Mouse (Mus musculus) forebrain, embryonic 15.5 days (tissue): ENCODE data around the gene Myl9. TPM values are rescaled to one million over a fixed set of nuclear protein-coding genes. Genes with fewer than 3 reads are reported as not detected.
"Not testable (repeated sequence)": the region's sequence is repeated elsewhere in the genome, so short reads cannot be mapped to it uniquely, and the experiment has no call there.

Source experiments
- ATAC-seq: fragments of 200-750 bp; cut with Nextera tagmentation; replicated peaks from 2 replicates; pipeline ENCODE4 v1.8.0; 2017; ENCODE audit warnings: mild to moderate bottlenecking, moderate TSS enrichment, moderate library complexity
- H3K27ac ChIP-seq: fragments of 300-500 bp; sonication (generic); replicated peaks from 2 replicates; pipeline ENCODE4 v1.5.1; 2015; ENCODE audit warnings: mild to moderate bottlenecking, inconsistent platforms
- H3K27me3 ChIP-seq: fragments of 300-500 bp; sonication (generic); 2 replicates; pipeline ENCODE4 v1.6.1; 2015; ENCODE audit warnings: inconsistent platforms
- H3K36me3 ChIP-seq: fragments of 300-500 bp; sonication (generic); 2 replicates; pipeline ENCODE4 v1.6.1; 2015; ENCODE audit warnings: mild to moderate bottlenecking, inconsistent platforms
- H3K4me1 ChIP-seq: fragments of 300-500 bp; sonication (generic); 2 replicates; pipeline ENCODE4 v1.6.1; 2015; ENCODE audit warnings: inconsistent platforms
- H3K4me2 ChIP-seq: fragments of 300-500 bp; sonication (generic); replicated peaks from 2 replicates; pipeline ENCODE4 v1.6.1; 2015; ENCODE audit warnings: mild to moderate bottlenecking, inconsistent platforms
- H3K4me3 ChIP-seq: fragments of 300-500 bp; sonication (generic); 2 replicates; pipeline ENCODE4 v1.5.1; 2015; ENCODE audit warnings: mild to moderate bottlenecking, inconsistent platforms
- H3K9ac ChIP-seq: fragments of 300-500 bp; sonication (generic); replicated peaks from 2 replicates; pipeline ENCODE4 v1.6.1; 2015; ENCODE audit warnings: mild to moderate bottlenecking, inconsistent platforms
- H3K9me3 ChIP-seq: fragments of 300-500 bp; sonication (generic); 2 replicates; pipeline ENCODE4 v1.6.1; 2016; ENCODE audit warnings: inconsistent platforms
- WGBS: fragments of 180-500 bp; shearing (Covaris S2); methylation state at CpG from one replicate; pipeline ENCODE4 v1.1.7; 2015; ENCODE audit warnings: mixed read lengths; 5-methylcytosine and 5-hydroxymethylcytosine counted together
- polyA plus RNA-seq: library from polyadenylated mRNA; unstranded; fragments of >200 nt; fragmentation: Nextera tagmentation; extraction: Ambion mirVana; gene quantifications from 2 replicates; pipeline ENCODE4 v1.2.1, GENCODE M21; 2015

Gene Myl9
- polyA plus RNA-seq, 1 experiment from 2014 or later, result 34.2 TPM

- no peaks in the 10 kb centered on the region for H3K36me3 ChIP-seq
- no peak overlapping the region for H3K4me3 ChIP-seq
- ATAC-seq, result no peak
- peaks cover 19% of the 10 kb centered on the region for H3K4me1 ChIP-seq
- no peaks in the 10 kb centered on the region for H3K9me3 ChIP-seq
- H3K27ac ChIP-seq, result no peak overlapping the region
- H3K27me3 ChIP-seq, result no peaks in the 10 kb centered on the region
- no peak overlapping the region for H3K4me2 ChIP-seq
- no peak overlapping the region for H3K9ac ChIP-seq
- 55% methylated on average over 2 of the region's 2 CpGs for WGBS
These were observed 4.3 kb downstream of the Myl9 start for GRCm38 (mm10) chr2:156779488-156779887.

- no peaks in the 10 kb centered on the region for H3K27me3 ChIP-seq
- no peaks in the 10 kb centered on the region for H3K9me3 ChIP-seq
- H3K27ac ChIP-seq, result no peak overlapping the region
- no peak overlapping the region for H3K4me2 ChIP-seq
- 79% methylated on average over 9 of the region's 9 CpGs for WGBS
- no peak overlapping the region for H3K9ac ChIP-seq
- H3K4me1 ChIP-seq, result peaks cover 13% of the 10 kb centered on the region
- H3K4me3 ChIP-seq, result no peak overlapping the region
- no peak for ATAC-seq
- H3K36me3 ChIP-seq, result no peaks in the 10 kb centered on the region
These were observed 4.9 kb downstream of the Myl9 start for GRCm38 (mm10) chr2:156780129-156780528.

GRCm38 (mm10) chr2:156780752-156781151 is 5.5 kb downstream of the Myl9 start:
- Histone ChIP-seq H3K9me3 (no peaks in the 10 kb centered on the region), H3K36me3 (no peaks in the 10 kb centered on the region), H3K27me3 (no peaks in the 10 kb centered on the region), H3K4me1 (peaks cover 7% of the 10 kb centered on the region), H3K27ac (no peak overlapping the region), H3K4me3 (no peak overlapping the region), H3K4me2 (no peak overlapping the region), H3K9ac (no peak overlapping the region)
- WGBS, result 19% methylated on average over 17 of the region's 17 CpGs
- ATAC-seq, result no peak

GRCm38 (mm10) chr2:156781281-156781680 is 6.1 kb downstream of the Myl9 start:
- H3K4me1 ChIP-seq, result peaks cover 5% of the 10 kb centered on the region; the same call in 1 of the 2 replicates
- no peak for ATAC-seq
- WGBS, result 71% methylated on average over 4 of the region's 4 CpGs
- H3K9ac ChIP-seq, result no peak overlapping the region
- no peak overlapping the region for H3K27ac ChIP-seq
- H3K4me2 ChIP-seq, result no peak overlapping the region
- no peaks in the 10 kb centered on the region for H3K9me3 ChIP-seq
- H3K4me3 ChIP-seq, result no peak overlapping the region
- H3K36me3 ChIP-seq, result no peaks in the 10 kb centered on the region
- no peaks in the 10 kb centered on the region for H3K27me3 ChIP-seq

- no peak overlapping the region for H3K4me3 ChIP-seq
- H3K4me2 ChIP-seq, result no peak overlapping the region
- peaks cover 5% of the 10 kb centered on the region; the same call in 1 of the 2 replicates for H3K4me1 ChIP-seq
- no peaks in the 10 kb centered on the region for H3K36me3 ChIP-seq
- H3K27ac ChIP-seq, result no peak overlapping the region
- WGBS, result 71% methylated on average over 4 of the region's 4 CpGs
- H3K9me3 ChIP-seq, result no peaks in the 10 kb centered on the region
- no peak overlapping the region for H3K9ac ChIP-seq
- ATAC-seq, result no peak
- no peaks in the 10 kb centered on the region for H3K27me3 ChIP-seq
These were observed 6.7 kb downstream of the Myl9 start for GRCm38 (mm10) chr2:156781836-156782480.

GRCm38 (mm10) chr2:156782481-156783348 is 7.5 kb downstream of the Myl9 start:
- Histone ChIP-seq H3K27ac (no peak overlapping the region), H3K4me3 (no peak overlapping the region), H3K27me3 (no peaks in the 10 kb centered on the region), H3K36me3 (no peaks in the 10 kb centered on the region), H3K9ac (no peak overlapping the region), H3K9me3 (no peaks in the 10 kb centered on the region), H3K4me1 (peaks cover 5% of the 10 kb centered on the region; the same call in 1 of the 2 replicates), H3K4me2 (no peak overlapping the region)
- WGBS, result 87% methylated on average over 10 of the region's 10 CpGs
- ATAC-seq, result no peak

GRCm38 (mm10) chr2:156783349-156783728 is 8.1 kb downstream of the Myl9 start:
- ATAC-seq, result no peak
- no peak overlapping the region for H3K4me3 ChIP-seq
- no peak overlapping the region for H3K4me2 ChIP-seq
- WGBS, result 82% methylated on average over 9 of the region's 9 CpGs
- H3K27me3 ChIP-seq, result no peaks in the 10 kb centered on the region
- H3K9ac ChIP-seq, result no peak overlapping the region
- no peaks in the 10 kb centered on the region for H3K9me3 ChIP-seq
- H3K4me1 ChIP-seq, result 0 out of 2 replicates have a peak, but pooled peaks cover under 1% of the 10 kb centered on the region
- H3K27ac ChIP-seq, result no peak overlapping the region
- H3K36me3 ChIP-seq, result no peaks in the 10 kb centered on the region

GRCm38 (mm10) chr2:156784016-156784585 is 8.9 kb downstream of the Myl9 start:
- no peak for ATAC-seq
- WGBS, result 80% methylated on average over 7 of the region's 7 CpGs
- Histone ChIP-seq H3K4me2 (no peak overlapping the region), H3K27me3 (no peaks in the 10 kb centered on the region), H3K9ac (no peak overlapping the region), H3K4me1 (no peaks in the 10 kb centered on the region), H3K9me3 (no peaks in the 10 kb centered on the region), H3K27ac (no peak overlapping the region), H3K36me3 (no peaks in the 10 kb centered on the region), H3K4me3 (no peak overlapping the region)

GRCm38 (mm10) chr2:156784891-156785290 is 9.7 kb downstream of the Myl9 start:
- no peak for ATAC-seq
- 96% methylated on average over 2 of the region's 2 CpGs for WGBS
- no peaks in the 10 kb centered on the region for H3K27me3 ChIP-seq

GRCm38 (mm10) chr2:156786369-156786768 is 11.1 kb downstream of the Myl9 start:
- not testable (repeated sequence) for H3K4me1 ChIP-seq, H3K9ac ChIP-seq

More at GRCm38 (mm10) chr2:156784891-156785290, 9.7 kb downstream of the Myl9 start:
- Histone ChIP-seq H3K27ac (no peak overlapping the region), H3K9me3 (no peaks in the 10 kb centered on the region), H3K4me1 (no peaks in the 10 kb centered on the region), H3K36me3 (no peaks in the 10 kb centered on the region), H3K4me3 (no peak overlapping the region), H3K4me2 (no peak overlapping the region), H3K9ac (no peak overlapping the region)

GRCm38 (mm10) chr2:156787090-156787775 is 12.0 kb downstream of the Myl9 start:
- Histone ChIP-seq H3K4me3 (no peak overlapping the region), H3K27me3 (no peaks in the 10 kb centered on the region), H3K9me3 (peaks cover 9% of the 10 kb centered on the region), H3K36me3 (no peaks in the 10 kb centered on the region), H3K27ac (no peak overlapping the region), H3K4me2 (no peak overlapping the region), H3K4me1 (no peaks in the 10 kb centered on the region), H3K9ac (no peak overlapping the region)
- ATAC-seq, result no peak
- 92% methylated on average over 5 of the region's 5 CpGs for WGBS

More at GRCm38 (mm10) chr2:156786369-156786768, 11.1 kb downstream of the Myl9 start:
- ATAC-seq, H3K4me3 ChIP-seq, H3K4me2 ChIP-seq, H3K9me3 ChIP-seq, H3K27me3 ChIP-seq, H3K36me3 ChIP-seq, H3K27ac ChIP-seq: not testable (repeated sequence)

- WGBS, result 53% methylated on average over 3 of the region's 3 CpGs
- no peak for ATAC-seq
- Histone ChIP-seq H3K27ac (no peak overlapping the region), H3K4me2 (no peak overlapping the region), H3K4me1 (no peaks in the 10 kb centered on the region), H3K4me3 (no peak overlapping the region), H3K9me3 (peaks cover 11% of the 10 kb centered on the region), H3K36me3 (no peaks in the 10 kb centered on the region), H3K9ac (no peak overlapping the region), H3K27me3 (no peaks in the 10 kb centered on the region)
These were observed 12.5 kb downstream of the Myl9 start for GRCm38 (mm10) chr2:156787776-156788105.
